Mouse (Mus musculus) gonadal fat pad, adult 2 months (tissue): ENCODE measurements around the gene Hhipl2. TPM values are rescaled to one million over a fixed set of nuclear protein-coding genes. Genes with fewer than 3 reads are reported as not detected.
"Not testable (repeated sequence)": the region's sequence is repeated elsewhere in the genome, so short reads cannot be mapped to it uniquely, and the experiment has no call there.

Source experiments
- DNase-seq: peaks from one replicate; pipeline ENCODE4 v3.0.0-alpha.2; 2012; ENCODE audit warnings: low read depth
- polyA plus RNA-seq: library from polyadenylated mRNA; depleted of rRNA; stranded (reverse); fragments of >200 nt; gene quantifications from 2 replicates; pipeline ENCODE4 v1.2.3, GENCODE M21; 2012; rRNA removed

The Hhipl2 gene
- polyA plus RNA-seq, result 0.26 and 0.36 TPM in 2 replicates

DNA sequence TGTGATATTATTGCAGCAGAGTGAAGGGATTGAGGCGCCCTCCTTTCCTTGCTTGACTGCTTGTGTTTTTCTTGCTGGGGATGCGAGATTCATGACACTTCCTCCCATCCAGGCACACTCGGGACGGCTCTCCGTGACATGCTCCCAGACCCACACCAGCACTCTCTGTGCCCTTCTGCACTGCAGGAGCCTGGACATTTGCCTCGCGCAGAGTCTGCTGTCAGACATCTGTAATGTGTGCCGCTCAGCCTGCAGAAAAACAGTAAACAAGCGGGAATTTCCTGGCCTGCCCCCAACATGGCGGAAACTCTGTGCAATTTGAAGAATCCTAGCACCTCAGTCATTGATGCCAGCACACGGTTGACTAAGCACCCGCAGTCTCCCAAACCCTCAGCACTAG lies at the start of gene Hhipl2:
Gene Hhipl2, plus strand, starts transcription at position 343 of the 400 bp plus-strand sequence.
- DNase-seq, result no peak

DNA sequence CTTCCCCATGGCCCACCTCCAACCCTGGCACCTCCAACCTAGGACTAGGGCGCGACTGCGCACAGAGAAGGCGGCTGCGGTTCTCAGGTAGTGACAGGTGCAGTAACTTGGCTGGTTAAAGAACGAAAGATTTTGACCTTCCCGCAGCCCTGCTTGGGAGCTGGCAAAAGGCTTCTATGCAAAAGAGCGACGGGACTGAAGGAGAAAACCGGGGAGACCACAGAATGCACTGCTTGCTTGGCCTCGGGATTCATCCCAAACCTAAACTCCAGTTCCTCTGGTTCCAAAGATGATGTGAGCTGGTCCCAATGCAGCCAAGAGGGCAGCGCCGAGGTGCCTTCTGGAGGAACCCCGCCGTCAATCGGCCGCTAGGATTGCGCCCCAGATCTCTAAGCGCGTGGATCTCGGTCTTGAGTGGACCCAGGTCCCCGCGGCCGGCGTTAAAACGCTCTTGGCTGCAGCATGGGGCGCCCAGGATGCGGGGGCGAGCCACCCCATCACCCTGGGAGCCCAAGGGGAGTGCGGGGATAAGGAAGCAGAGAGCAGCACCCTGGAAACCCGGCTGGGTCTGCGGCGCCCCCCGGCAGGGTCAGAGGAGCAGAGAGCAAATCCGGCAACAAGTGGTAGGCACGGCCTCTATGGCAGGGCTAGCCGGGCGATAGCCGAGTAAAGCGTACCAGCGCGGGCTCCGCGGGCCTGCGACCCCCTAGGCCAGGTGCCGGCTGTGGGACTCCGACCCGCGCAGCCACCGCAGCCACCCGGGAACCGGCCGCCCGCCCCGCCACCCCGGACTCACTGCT lies 49.2 kb upstream of the Hhipl2 start:
- DNase-seq, result no peak

DNA sequence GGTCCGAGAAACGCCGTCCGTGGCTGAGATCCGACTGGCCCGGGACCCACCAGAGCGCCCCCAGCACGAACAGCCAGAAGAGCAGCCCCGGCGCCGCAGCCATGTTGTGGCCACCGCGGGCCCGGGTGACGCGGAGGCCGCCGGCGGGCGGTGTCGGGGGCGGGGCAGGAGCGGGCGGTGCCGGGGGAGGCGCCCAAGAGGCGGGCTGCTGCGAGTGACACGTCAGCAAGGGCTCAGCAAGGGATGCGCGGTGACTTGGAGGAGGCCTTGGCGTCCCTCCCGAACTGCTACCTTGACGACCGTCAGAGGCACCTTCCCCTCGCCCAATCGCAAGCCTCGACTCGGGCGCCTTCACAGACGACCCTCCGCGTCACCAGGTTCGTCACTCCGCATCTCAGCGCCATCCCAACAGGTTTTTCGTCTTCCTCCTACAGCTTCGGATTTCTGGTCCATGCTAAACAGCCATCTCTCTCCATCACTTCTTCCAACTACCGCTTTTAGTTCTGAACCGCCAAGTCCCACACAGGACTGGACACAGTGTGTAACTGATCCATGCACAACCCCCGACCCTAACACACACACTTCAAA lies 48.5 kb upstream of the Hhipl2 start, which contains the start of gene Mia3:
Gene Mia3, minus strand, starts transcription at position 127 of the 588 bp plus-strand sequence.
- DNase-seq, result no peak

DNA sequence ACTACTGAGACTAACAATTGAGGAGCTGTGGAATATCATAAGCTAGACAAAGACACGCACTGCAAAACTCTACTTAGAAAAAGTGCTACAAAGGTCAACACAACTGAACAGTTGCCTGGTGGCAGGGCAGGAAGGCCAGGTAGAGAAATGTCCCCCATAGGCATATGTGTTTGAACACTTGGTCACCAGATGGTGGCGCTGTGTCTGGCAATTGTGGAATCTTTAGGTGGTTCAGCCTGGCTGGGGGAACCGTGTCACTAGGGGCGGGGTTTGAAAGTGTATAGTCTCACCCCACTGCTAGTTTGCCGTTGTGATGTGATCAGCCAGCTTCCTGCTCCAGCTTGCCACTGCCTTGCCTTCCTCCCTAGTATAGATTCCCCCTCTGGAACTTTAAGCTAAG lies 43.3 kb upstream of the Hhipl2 start:
- no peak for DNase-seq

DNA sequence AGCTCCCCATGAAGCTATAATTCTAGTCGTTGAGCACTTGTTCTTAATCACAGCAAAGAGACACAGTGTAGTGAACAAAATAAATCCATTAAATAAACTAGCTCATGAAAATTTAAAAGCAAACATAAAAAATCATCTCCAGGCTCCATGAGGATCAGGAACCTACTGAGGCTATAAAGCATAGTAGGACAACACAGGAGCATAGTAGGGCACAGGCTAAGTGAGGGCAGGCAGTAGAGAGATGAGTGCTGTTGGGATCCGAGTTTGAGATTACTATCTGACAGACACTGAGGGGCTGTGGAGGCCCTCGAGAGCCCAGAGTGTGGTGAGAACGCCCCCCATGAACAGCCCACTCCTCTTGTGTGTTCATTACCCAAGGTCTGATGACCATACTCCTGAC lies 41.0 kb upstream of the Hhipl2 start:
- DNase-seq, result no peak

DNA sequence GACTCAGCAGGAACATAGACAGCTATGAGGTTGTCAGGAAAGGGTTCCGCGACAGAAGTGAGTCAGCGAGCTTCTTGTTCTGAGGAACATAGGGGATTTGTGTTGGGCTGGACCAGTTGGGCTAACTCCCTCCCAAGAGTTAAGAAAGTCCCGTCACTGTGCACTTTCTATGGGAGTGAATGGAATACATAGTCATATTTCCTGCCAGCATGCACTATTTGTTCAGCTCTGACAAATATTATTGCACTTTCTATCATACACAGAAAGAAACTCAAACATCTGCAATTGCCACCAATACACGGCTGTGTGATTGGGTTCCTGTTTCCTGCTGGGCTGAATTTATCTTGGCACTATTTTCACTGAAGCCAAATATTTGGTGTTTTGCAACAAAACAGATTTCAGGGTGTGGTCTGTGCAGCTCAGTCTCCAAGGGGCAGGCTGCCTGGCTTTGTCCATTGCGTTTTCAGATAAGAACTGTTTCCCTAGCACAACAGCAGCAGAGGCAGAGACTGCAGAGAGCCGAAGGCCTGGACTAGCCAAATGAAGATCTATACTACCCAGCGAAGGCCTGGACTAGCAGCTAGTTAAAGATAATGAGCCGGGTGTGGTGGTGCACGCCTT lies 39.6 kb upstream of the Hhipl2 start:
- no peak for DNase-seq

DNA sequence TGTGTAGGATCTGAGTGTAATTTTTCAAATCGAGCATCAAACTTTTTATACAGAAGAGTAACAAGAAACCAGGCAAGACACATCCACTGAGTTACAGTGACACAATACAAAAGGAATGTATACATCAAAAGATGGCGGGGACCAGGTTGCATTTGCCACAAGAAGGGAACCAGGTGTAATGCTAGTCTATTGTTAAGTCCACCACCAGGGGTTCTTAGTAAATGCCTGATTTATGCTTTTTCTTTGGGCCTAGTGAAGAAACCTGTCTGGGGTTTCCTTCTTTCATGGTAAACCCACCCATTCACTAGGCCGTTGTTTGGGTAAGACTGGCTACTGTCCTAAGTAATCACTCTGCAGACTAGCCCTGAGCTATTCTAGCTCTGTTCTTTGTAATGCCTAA lies 38.6 kb upstream of the Hhipl2 start:
- DNase-seq, result not testable (repeated sequence)

DNA sequence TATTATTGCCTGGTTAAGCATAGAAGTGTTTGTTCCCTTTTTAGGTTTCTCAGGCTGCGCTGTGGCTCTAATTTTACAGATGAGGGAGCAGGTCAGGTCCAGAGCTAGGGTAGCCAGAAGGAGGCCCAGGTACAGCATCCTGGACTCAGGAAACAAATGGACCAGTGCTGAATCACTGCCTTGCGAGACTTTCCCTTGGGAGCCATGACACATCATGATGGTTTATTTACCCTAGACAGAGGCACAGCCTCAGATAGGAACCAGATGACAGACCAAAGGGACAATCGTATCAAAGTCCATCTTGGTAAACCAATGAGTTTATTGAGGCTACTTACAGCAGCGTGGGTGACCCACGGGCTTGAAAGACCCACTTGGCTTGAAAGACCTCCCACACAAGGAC lies 36.2 kb upstream of the Hhipl2 start:
- no peak for DNase-seq

DNA sequence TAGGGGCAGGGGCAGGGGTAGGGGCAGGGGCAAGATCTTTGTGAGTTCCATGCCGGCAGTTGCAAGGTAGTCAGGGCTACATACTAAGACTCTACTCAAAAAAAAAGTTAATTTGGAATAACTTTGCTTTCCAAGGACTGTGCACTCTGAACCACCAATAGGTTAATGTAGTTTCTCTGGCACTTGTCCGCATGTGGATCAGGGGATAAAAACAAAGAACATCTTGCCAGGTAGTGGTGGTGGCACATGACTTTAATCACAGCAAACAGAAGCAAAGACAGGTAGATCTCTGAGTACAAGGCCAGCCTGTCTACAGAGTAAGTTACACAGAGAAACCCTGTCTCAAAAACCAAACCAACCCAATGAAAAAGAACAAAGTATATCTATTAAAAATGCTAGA lies 35.4 kb upstream of the Hhipl2 start:
- DNase-seq, result no peak

DNA sequence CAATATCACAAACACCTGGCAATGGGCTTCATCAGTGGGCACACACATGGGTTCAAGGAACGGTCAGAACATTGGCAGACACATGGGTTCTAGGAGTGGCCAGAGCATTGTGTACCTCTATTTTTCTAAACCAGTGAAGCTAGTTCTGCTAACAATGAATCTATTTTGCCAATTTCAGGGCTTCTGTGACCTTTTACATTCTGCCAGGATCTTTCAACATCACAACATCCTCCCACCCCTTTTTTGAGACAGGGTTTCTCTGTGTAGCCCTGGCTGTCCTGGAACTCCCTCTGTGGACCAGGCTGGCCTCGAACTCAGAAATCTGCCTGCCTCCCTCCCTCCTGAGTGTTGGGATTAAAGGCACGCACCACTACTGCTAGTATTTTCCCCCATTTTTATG lies 30.6 kb upstream of the Hhipl2 start:
- not testable (repeated sequence) for DNase-seq

DNA sequence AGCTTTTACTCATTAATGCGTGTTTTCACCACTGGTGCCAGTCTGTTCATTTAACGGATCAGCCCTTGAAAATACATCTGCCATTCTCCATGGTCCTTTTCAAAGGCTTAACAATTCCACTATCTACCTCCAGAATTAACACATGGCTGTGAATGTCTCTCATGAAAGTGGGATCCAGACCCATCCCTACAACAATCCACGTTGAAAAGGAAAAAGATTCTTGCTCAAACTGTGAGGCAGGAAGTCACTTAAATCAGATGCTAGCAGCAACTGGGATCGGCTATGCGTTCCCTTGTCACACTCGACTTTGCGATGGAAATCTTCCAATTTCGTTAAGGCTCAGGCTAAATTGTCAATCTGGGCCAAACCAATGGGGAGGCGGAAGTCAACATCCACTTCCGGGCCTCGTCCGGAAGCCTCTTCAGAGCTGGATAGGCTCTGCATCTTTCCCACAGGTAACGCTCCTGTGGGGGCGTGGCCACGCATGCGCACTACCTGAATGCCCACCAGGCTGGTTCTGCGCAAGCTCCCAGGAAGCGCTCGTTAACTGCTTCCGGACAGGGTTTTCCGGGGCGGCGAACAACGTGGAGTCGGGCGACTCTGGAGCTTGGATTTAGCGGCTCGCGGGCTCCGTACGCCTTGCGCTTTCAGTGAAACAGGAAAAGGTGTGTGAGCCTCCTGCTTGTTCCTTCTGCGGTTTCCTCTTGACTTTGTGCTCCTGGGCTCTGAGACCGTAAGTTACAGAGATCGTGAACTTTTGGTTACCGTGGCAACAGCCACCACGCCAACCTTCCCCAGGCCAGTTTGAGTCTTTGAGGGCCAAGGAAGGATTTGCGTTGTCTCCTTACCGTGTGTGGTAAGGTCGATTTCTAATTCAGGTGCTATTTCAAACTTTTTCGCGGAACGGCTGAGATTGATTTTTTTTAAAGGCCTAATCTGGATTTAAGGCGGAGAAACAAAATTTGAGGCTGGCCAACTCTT lies 29.3 kb upstream of the Hhipl2 start, which contains the start of gene Taf1a:
Gene Taf1a, plus strand, starts transcription at position 556 of the 981 bp plus-strand sequence.
- DNase-seq, result peak; percentile 61

DNA sequence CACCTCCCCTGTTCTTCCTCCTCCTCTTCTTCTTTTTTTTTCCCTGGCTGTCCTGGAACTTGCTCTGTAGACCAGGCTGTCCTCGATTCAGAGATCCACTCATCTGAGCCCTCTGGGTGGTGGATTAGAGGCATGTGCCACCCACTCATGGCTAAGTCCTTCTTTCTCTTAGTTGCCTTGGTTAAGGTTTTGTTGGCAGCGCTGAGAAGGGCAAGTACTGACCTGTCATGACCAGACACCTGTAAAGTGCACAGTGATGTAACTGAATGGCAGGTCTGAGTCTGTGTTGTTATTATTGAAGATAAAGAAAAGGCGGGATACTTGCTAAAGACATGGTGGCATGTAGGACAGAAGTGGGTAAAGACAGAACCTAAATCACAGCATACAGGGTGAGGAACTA lies 14.6 kb upstream of the Hhipl2 start:
- peak; percentile 70 for DNase-seq

DNA sequence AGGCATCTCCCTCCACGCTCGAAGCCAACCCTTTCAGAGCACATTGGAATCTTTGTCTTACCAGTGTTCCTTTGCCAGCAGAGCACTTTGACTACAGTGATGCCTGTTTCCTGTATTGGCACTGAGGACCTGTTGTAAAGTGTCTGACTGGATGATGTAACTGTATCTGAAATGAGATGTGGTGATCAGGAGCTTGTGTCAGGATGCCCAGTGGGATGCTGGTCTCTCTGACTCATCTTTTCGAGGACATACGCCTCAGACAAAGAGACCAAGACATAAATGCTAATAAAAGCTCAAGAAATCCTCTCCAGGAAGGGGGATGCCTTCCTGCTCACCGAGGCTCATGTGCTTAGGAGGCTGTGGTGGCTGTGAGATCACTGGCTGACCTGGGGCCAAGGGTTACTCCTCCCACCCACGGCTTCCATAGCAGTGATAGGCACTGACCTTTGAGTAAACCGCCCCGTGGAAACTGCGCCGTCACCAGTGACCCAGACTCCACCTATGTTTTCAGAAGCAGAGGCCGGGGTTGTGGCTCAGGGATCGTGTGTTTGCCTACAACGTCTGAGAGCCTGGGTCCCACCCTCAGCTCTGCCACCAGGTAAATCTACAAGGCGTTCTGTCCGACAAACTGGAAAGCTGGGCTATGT lies 3.8 kb upstream of the Hhipl2 start:
- no peak for DNase-seq

DNA sequence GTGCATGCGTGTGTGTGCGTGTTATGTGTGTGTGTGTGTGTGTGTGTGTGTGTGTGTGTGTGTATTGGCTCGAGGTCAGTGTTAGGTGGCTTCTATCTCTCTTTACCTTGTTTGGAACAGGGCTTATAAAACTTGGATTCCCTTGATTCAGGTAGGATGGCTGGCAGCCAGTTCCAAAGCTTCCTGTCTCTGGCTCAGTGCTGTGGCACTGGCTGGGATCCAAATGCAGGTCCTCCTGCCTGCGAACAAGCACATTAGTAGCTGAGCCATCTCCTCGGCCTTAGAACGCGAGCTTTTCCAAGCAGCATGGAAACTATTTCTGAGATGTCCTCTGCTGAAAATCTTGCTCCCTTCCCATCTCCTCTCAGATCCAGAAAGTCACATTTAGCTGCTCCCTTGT lies 1.7 kb downstream of the Hhipl2 start:
- no peak for DNase-seq

DNA sequence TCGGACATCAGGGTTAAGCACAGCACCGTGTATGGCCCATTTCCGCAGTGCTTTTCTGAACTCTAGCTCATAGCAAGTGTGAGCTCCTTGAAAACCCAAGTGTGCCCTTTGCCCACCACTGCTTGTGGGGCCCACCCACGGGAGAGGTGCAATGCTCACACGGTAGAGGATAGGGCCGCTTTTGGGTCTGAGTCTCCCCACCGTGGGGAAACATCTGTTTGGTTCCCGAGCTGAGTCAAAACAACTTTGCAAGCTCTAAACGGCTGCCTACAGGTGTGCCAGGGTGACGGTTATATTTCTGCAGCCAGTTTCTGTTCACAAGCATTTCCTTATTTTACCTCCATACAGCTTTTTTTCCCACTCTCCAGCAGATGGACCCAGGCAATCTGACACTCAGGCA lies 2.3 kb downstream of the Hhipl2 start:
- DNase-seq, result no peak

DNA sequence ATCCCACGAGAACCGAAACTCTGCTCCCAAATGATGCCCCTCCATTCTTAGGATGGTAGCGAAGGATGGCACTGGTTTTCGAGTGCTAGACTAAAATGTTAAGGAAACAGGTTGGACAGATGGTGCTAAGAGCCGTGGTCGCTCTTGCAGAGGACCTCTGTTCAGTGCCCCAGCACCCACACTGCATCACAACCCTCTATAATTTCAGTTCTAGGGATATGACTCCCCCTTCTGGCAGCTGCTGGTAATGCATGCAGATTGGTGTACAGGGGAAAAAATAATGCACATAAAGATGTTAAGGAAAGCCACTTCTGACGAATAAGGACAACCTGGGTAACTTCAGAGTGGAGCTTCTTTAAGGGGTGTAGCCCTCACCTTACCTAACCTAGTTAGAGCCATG lies 6.1 kb downstream of the Hhipl2 start:
- DNase-seq, result no peak

DNA sequence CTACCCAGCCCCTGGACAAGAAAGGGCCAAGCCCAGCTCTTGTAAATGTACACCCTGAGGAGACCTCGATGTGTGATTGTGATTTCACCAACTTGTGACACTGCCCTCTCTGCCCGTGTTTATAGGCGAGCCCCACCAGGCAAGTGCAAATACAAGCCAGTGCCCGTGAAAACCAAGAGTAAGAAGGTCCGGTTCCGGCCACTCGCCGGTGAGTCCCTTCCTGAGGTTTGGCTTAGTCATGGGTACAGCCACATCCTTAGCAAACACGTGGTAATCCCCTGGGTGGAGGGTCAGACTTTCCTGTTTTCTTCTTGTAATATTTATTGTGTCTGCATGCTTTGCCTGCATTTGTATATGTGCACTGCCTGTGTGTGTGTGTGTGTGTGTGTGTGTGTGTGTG lies 16.9 kb downstream of the Hhipl2 start:
- no peak for DNase-seq

DNA sequence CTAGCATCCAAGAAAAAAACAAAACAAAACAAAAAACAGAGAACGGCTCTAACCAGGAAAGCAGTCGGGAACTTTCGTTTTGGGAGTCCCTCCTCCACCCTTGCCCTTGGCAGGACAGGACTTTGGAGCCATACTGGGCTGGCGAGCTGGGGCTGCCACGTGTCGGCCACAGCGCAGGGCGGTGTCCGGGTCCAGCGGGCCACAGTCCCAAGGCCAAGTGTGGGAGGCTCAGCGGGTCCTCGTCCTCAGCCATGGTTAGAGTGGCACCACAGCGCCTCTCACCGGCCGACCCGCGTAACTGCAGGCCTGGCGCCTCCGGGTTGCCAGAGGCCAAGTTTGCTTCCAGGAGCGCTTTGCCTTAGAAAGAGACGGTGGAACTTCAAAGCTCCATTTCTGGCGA lies 21.0 kb downstream of the Hhipl2 start:
- no peak for DNase-seq

DNA sequence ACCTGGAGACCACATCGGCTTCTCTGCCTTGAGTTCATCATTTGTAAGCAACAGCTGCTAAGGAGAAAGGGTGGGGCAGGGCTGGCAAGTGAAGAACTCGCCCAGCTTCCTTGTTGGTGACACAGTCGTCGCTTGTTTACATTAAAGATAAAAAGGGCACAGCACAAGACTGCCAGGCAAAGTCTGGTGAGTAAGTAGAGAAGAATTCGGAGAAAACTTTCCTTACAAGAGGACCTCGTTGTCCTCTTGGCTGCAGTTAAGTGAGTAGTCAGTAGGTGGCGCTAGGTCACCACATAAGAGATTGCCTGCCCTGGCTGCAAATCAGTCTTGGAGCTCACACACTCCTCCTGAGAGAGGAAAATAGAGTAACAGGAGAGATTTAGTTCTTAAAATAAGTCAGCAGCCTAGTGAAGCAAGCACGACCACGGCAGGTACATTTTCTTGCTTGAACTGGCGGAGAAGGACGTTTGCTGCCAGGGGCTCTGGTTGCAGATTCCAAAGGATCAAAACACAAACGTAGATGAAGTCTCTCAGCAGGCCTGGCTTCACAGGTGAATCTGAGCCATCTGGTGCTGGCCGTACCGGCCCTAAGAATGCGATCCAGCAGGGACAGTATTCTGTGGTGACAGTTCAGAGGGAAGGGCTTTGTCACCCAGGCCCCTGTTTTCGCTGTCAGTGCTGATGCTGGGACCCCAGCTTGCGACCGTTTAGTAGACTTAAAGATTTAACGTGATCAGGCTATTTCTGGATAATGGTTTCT lies 24.2 kb downstream of the Hhipl2 start:
- no peak for DNase-seq

DNA sequence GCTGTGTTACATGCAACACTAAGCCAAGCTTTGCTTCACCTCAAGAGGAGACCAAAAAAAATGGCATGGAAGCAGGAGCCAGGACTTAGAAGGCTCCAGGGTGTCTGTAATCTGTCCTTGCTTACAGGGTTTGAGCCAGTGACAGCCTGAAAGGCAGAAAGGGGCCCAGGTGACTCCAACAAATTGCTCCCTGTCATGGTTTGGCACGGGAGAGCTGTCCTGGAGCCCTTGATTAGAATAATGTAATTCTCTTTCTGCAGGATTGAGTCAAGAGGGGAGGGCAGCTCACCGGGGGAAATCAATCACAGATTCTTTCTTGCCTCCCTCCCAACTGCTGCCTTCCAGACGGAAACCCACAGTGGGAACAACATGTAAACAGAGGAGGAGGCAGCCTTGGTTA lies 35.1 kb downstream of the Hhipl2 start:
- DNase-seq, result no peak
